Mouse (Mus musculus) liver, embryonic 15.5 days (tissue): ENCODE measurements around the gene Ppp1r3c. TPM values are rescaled to one million over a fixed set of nuclear protein-coding genes. Genes with fewer than 3 reads are reported as not detected.

Experiments used
- ATAC-seq: fragments of 200-750 bp; cut with Nextera tagmentation; 2 replicates; pipeline ENCODE4 v1.8.0; 2017; ENCODE audit warnings: moderate number of reproducible peaks, mild to moderate bottlenecking, moderate library complexity; ENCODE audit not compliant: insufficient read depth
- H3K27ac ChIP-seq: fragments of 300-500 bp; sonication (generic); replicated peaks from 2 replicates; pipeline ENCODE4 v1.5.1; 2015; ENCODE audit warnings: mild to moderate bottlenecking, inconsistent platforms
- H3K27me3 ChIP-seq: fragments of 300-500 bp; sonication (generic); 2 replicates; pipeline ENCODE4 v1.6.1; 2015; ENCODE audit warnings: mild to moderate bottlenecking, inconsistent platforms
- H3K36me3 ChIP-seq: fragments of 300-500 bp; sonication (generic); replicated peaks from 2 replicates; pipeline ENCODE4 v1.6.1; 2015; ENCODE audit warnings: moderate library complexity, mild to moderate bottlenecking, inconsistent platforms
- H3K4me1 ChIP-seq: fragments of 300-500 bp; sonication (generic); replicated peaks from 2 replicates; pipeline ENCODE4 v1.6.1; 2015; ENCODE audit warnings: inconsistent platforms
- H3K4me2 ChIP-seq: fragments of 300-500 bp; sonication (generic); 2 replicates; pipeline ENCODE4 v1.6.1; 2015; ENCODE audit warnings: moderate library complexity, mild to moderate bottlenecking, inconsistent platforms
- H3K4me3 ChIP-seq: fragments of 300-500 bp; sonication (generic); replicated peaks from 2 replicates; pipeline ENCODE4 v1.5.1; 2015; ENCODE audit warnings: mild to moderate bottlenecking, inconsistent platforms
- H3K9ac ChIP-seq: fragments of 300-500 bp; sonication (generic); 2 replicates; pipeline ENCODE4 v1.6.1; 2015; ENCODE audit warnings: moderate library complexity, mild to moderate bottlenecking, inconsistent platforms
- H3K9me3 ChIP-seq: fragments of 300-500 bp; sonication (generic); replicated peaks from 2 replicates; pipeline ENCODE4 v1.6.1; 2016; ENCODE audit warnings: inconsistent platforms
- WGBS: fragments of 180-500 bp; shearing (Covaris S2); methylation state at CpG from one replicate; pipeline ENCODE4 v1.1.7; 2015; ENCODE audit warnings: mixed read lengths; ENCODE audit not compliant: insufficient replicate concordance; 5-methylcytosine and 5-hydroxymethylcytosine counted together
- polyA plus RNA-seq: library from polyadenylated mRNA; unstranded; fragments of >200 nt; fragmentation: Nextera tagmentation; extraction: Ambion mirVana; gene quantifications from 2 replicates; pipeline ENCODE4 v1.2.1, GENCODE M21; 2015

Gene Ppp1r3c
- polyA plus RNA-seq, 1 experiment from 2014 or later: 4.0 TPM

GRCm38 (mm10) chr19:36715591-36715990 lies 20.9 kb downstream of the Ppp1r3c start:
- H3K36me3 ChIP-seq: no peaks in the 10 kb centered on the region
- no peaks in the 10 kb centered on the region for H3K9me3 ChIP-seq
- H3K4me1 ChIP-seq: no peaks in the 10 kb centered on the region
- H3K27ac ChIP-seq: no peak overlapping the region
- H3K27me3 ChIP-seq: no peaks in the 10 kb centered on the region
- no peak overlapping the region for H3K4me3 ChIP-seq
- WGBS: 79% methylated on average over 10 of the region's 10 CpGs
- no peak overlapping the region for H3K4me2 ChIP-seq
- ATAC-seq: no peak
- H3K9ac ChIP-seq: no peak overlapping the region

- no peaks in the 10 kb centered on the region for H3K9me3 ChIP-seq
- H3K4me2 ChIP-seq: no peak overlapping the region
- no peaks in the 10 kb centered on the region for H3K27me3 ChIP-seq
- no peak overlapping the region for H3K4me3 ChIP-seq
- WGBS: 60% methylated on average over 1 of the region's 1 CpGs
- ATAC-seq: no peak
- no peak overlapping the region for H3K27ac ChIP-seq
- no peaks in the 10 kb centered on the region for H3K36me3 ChIP-seq
- no peak overlapping the region for H3K9ac ChIP-seq
- no peaks in the 10 kb centered on the region for H3K4me1 ChIP-seq
Observed at GRCm38 (mm10) chr19:36714492-36714891, 22.0 kb downstream of the Ppp1r3c start.

- H3K4me2 ChIP-seq: no peak overlapping the region
- no peak overlapping the region for H3K27ac ChIP-seq
- H3K27me3 ChIP-seq: no peaks in the 10 kb centered on the region
- no peak overlapping the region for H3K9ac ChIP-seq
- H3K9me3 ChIP-seq: no peaks in the 10 kb centered on the region
- ATAC-seq: no peak
- H3K4me3 ChIP-seq: no peak overlapping the region
- H3K36me3 ChIP-seq: no peaks in the 10 kb centered on the region
- H3K4me1 ChIP-seq: no peaks in the 10 kb centered on the region
- WGBS: 67% methylated on average over 13 of the region's 13 CpGs
Observed at GRCm38 (mm10) chr19:36713092-36713491, 23.4 kb downstream of the Ppp1r3c start.

GRCm38 (mm10) chr19:36706195-36706594 lies 30.3 kb downstream of the Ppp1r3c start:
- Histone ChIP-seq H3K27me3 (no peaks in the 10 kb centered on the region), H3K9ac (no peak overlapping the region), H3K4me3 (no peak overlapping the region), H3K27ac (no peak overlapping the region), H3K4me1 (0 out of 2 replicates have a peak, but pooled peaks cover 4% of the 10 kb centered on the region), H3K36me3 (no peaks in the 10 kb centered on the region), H3K4me2 (no peak overlapping the region), H3K9me3 (no peaks in the 10 kb centered on the region)
- 67% methylated on average over 6 of the region's 6 CpGs for WGBS
- ATAC-seq: no peak

- no peak overlapping the region for H3K4me3 ChIP-seq
- no peaks in the 10 kb centered on the region for H3K9me3 ChIP-seq
- 48% methylated on average over 17 of the region's 17 CpGs for WGBS
- H3K36me3 ChIP-seq: no peaks in the 10 kb centered on the region
- no peak overlapping the region for H3K27ac ChIP-seq
- no peak for ATAC-seq
- H3K4me2 ChIP-seq: no peak overlapping the region
- H3K27me3 ChIP-seq: no peaks in the 10 kb centered on the region
- H3K9ac ChIP-seq: no peak overlapping the region
- 0 out of 2 replicates have a peak, but pooled peaks cover 4% of the 10 kb centered on the region for H3K4me1 ChIP-seq
Observed at GRCm38 (mm10) chr19:36705286-36706146, 30.9 kb downstream of the Ppp1r3c start.

- H3K9me3 ChIP-seq: no peaks in the 10 kb centered on the region
- 0 out of 2 replicates have a peak, but pooled peaks cover 4% of the 10 kb centered on the region for H3K4me1 ChIP-seq
- no peaks in the 10 kb centered on the region for H3K36me3 ChIP-seq
- H3K27ac ChIP-seq: no peak overlapping the region
- no peak overlapping the region for H3K4me3 ChIP-seq
- H3K4me2 ChIP-seq: no peak overlapping the region
- H3K27me3 ChIP-seq: no peaks in the 10 kb centered on the region
- ATAC-seq: no peak
- WGBS: 55% methylated on average over 7 of the region's 7 CpGs
- no peak overlapping the region for H3K9ac ChIP-seq
Observed at GRCm38 (mm10) chr19:36704763-36705162, 31.7 kb downstream of the Ppp1r3c start.

GRCm38 (mm10) chr19:36701809-36702622 lies 34.4 kb downstream of the Ppp1r3c start:
- Histone ChIP-seq H3K9ac (no peak overlapping the region), H3K36me3 (no peaks in the 10 kb centered on the region), H3K4me1 (0 out of 2 replicates have a peak, but pooled peaks cover 4% of the 10 kb centered on the region), H3K4me2 (no peak overlapping the region), H3K27ac (no peak overlapping the region), H3K27me3 (no peaks in the 10 kb centered on the region), H3K9me3 (no peaks in the 10 kb centered on the region), H3K4me3 (no peak overlapping the region)
- no peak for ATAC-seq
- 31% methylated on average over 9 of the region's 9 CpGs for WGBS

GRCm38 (mm10) chr19:36701366-36701765 lies 35.1 kb downstream of the Ppp1r3c start:
- 0 out of 2 replicates have a peak, but pooled peaks cover 4% of the 10 kb centered on the region for H3K4me1 ChIP-seq
- H3K27me3 ChIP-seq: no peaks in the 10 kb centered on the region
- H3K4me3 ChIP-seq: no peak overlapping the region
- no peak overlapping the region for H3K9ac ChIP-seq
- ATAC-seq: no peak
- WGBS: 50% methylated on average over 3 of the region's 3 CpGs
- no peak overlapping the region for H3K4me2 ChIP-seq
- H3K36me3 ChIP-seq: no peaks in the 10 kb centered on the region
- H3K9me3 ChIP-seq: no peaks in the 10 kb centered on the region
- H3K27ac ChIP-seq: no peak overlapping the region

GRCm38 (mm10) chr19:36700937-36701336 lies 35.5 kb downstream of the Ppp1r3c start:
- Histone ChIP-seq H3K27ac (no peak overlapping the region), H3K4me1 (0 out of 2 replicates have a peak, but pooled peaks cover 4% of the 10 kb centered on the region)
- WGBS: 65% methylated on average over 4 of the region's 4 CpGs

GRCm38 (mm10) chr19:36699151-36699550 lies 37.3 kb downstream of the Ppp1r3c start:
- no peak for ATAC-seq
- WGBS: 79% methylated on average over 1 of the region's 1 CpGs
- H3K4me1 ChIP-seq: no peaks in the 10 kb centered on the region

More at GRCm38 (mm10) chr19:36700937-36701336, 35.5 kb downstream of the Ppp1r3c start:
- ATAC-seq: no peak
- Histone ChIP-seq H3K9ac (no peak overlapping the region), H3K4me3 (no peak overlapping the region), H3K27me3 (no peaks in the 10 kb centered on the region), H3K36me3 (no peaks in the 10 kb centered on the region), H3K4me2 (no peak overlapping the region), H3K9me3 (no peaks in the 10 kb centered on the region)

GRCm38 (mm10) chr19:36698200-36698599 lies 38.3 kb downstream of the Ppp1r3c start:
- no peaks in the 10 kb centered on the region for H3K9me3 ChIP-seq
- H3K27me3 ChIP-seq: no peaks in the 10 kb centered on the region
- no peak overlapping the region for H3K27ac ChIP-seq
- H3K4me1 ChIP-seq: no peaks in the 10 kb centered on the region
- 60% methylated on average over 3 of the region's 3 CpGs for WGBS
- H3K4me3 ChIP-seq: no peak overlapping the region
- no peak overlapping the region for H3K9ac ChIP-seq
- no peaks in the 10 kb centered on the region for H3K36me3 ChIP-seq
- no peak for ATAC-seq
- H3K4me2 ChIP-seq: no peak overlapping the region

More at GRCm38 (mm10) chr19:36699151-36699550, 37.3 kb downstream of the Ppp1r3c start:
- Histone ChIP-seq H3K27me3 (no peaks in the 10 kb centered on the region), H3K27ac (no peak overlapping the region), H3K9me3 (no peaks in the 10 kb centered on the region), H3K36me3 (no peaks in the 10 kb centered on the region), H3K4me2 (no peak overlapping the region), H3K4me3 (no peak overlapping the region), H3K9ac (no peak overlapping the region)
